Mouse (Mus musculus) heart, adult 8-10 months (tissue): Measurements from ENCODE around the gene Lsm5. TPM values are rescaled to one million over a fixed set of nuclear protein-coding genes. Genes with fewer than 3 reads are reported as not detected.

Experiments used
- DNase-seq: peaks from one replicate; pipeline ENCODE4 v3.0.0; 2022; ENCODE audit warnings: low spot score
- total RNA-seq, 4 experiments: library from RNA; stranded (reverse); gene quantifications; 2 replicates each; pipeline ENCODE4 v1.2.4; 2022

The Lsm5 gene
- 10 to 100 TPM in 2 of 4 experiments, 1 to 10 TPM in 2; 8.3 to 19.9 (median 12.9) TPM for total RNA-seq

DNA sequence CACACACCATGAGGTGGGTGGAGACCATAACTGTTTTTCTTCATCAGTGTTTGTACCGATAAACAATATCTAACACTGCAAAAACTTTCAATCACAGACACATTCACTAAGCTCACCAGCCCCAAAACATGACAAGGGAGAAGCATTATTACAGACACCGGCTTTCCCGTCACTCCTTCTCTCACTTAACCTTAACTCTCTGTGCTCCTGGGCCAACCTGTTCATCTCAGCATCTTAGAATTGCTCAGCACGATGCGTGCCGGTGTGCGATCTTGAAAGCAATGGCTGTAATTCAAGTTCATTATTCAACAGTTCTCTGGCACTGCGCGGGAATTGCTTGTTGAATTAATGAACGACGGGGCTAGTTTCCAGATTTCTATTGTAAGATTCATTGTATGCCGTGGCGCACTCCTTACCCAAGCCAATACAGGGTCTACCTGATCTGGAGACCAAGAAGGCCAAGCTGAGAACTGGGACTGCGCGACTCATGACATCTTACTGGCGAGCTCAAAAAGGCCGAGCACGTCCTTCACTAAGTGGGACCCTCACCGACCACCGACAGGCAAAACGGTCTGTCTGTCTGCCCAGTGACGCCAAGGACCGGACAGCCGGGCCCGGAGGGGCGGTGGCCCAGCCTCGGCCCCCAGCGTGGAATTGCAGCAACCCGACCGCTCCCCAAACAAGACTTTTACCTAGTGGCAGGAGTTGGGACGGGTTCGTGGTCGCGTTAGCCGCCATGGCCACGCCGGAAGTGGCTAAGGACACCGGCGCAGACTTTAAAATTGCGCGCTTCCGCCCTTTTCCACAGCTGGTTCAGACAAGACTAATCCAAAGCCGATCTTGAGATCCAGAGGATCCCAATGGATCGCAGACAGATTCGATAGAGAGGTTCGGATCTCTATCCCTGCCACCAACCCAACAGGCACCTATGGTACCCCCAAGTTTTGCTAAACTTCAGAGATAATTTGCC, at the start of gene Lsm5:
Gene Lsm5 (minus strand): TSS at position 780 of the 970 bp plus-strand sequence.
- peak; percentile 94 for DNase-seq

GRCm38 (mm10) chr6:56753719-56754118, 49.2 kb upstream of the Lsm5 start:
- no peak for DNase-seq

- DNase-seq = no peak
Measured at GRCm38 (mm10) chr6:56745950-56746543, 41.5 kb upstream of the Lsm5 start.

- no peak for DNase-seq
Measured at GRCm38 (mm10) chr6:56732545-56732944, 28.0 kb upstream of the Lsm5 start.

DNA sequence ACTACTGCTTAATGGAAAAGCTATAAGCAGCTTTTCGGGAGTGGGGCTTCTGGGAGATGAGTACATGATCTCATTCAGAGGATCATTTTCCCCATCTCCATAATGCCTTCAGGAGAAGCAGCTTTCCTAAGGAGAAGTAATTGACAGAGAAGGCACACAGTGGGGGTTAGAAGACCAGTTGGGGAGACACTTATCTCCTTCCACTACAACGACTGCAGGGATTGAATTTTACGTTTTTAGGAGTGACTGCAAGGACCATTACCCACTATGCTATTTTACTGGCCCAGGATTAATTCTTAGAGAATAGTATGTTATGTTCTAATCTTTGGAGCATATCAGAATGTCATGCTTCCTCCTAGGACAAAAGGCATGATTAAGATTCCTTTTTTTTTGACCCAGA, 16.4 kb upstream of the Lsm5 start:
- DNase-seq = no peak

DNA sequence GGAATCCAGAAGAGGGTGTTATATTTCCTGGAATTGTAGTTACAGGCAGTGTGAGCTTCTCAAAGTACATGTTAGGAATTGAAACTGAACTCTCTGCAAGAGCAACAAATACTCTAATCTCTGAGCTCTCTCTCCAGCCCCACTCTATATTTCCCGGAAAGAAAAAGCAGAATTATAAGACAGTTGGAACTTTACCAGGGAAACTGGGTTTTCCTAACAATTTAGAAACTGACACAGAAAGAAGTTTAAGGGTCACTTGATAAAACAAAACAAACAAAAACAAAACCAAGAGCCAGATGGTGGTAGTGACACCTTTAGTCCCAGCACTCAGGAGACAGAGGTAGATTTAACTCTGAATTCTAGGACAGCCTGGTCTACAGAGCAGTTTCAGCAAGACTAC, 14.6 kb upstream of the Lsm5 start:
- no peak for DNase-seq

DNA sequence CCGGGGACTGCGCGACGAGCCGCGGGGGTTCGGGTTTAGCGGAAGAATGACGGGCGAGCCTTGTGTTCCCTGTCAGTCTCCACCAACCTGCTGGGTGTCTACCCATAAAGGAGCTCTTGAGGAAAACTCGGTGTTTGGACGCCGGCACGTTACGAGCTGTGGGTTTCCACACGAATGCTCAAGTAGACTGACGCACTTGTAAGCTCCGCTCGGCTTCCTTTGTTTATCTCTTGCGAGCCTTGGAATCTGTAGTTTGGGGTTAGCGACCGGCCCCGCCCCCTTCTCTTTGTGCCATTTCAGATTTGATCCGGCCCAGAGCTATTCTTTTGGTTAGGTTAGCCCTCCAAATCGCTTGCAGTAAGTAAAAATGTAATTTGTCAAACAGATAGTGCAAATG, 10.8 kb upstream of the Lsm5 start:
- peak; percentile 16 for DNase-seq

GRCm38 (mm10) chr6:56714574-56715269, 10.2 kb upstream of the Lsm5 start, which contains the start of gene Avl9:
Avl9 (plus strand) TSS chr6:56714899.
- DNase-seq = peak; percentile 99

DNA sequence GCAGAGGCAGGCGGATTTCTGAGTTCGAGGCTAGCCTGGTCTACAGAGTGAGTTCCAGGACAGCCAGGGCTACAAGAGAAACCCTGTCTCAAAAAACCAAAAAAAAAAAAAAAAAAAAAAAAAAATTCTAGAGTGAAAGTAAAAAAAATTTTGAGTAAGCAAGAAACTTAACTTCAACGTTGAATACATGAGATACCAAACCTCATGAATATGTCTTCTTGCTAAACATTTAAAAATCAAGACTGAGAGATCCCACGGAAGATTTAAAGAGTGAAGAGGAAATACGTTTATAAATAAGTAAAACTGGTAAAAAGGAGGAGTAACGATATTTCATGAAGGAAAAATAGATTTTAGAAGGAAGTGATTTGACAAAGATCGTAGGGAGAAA, 9.7 kb upstream of the Lsm5 start:
- no peak for DNase-seq

DNA sequence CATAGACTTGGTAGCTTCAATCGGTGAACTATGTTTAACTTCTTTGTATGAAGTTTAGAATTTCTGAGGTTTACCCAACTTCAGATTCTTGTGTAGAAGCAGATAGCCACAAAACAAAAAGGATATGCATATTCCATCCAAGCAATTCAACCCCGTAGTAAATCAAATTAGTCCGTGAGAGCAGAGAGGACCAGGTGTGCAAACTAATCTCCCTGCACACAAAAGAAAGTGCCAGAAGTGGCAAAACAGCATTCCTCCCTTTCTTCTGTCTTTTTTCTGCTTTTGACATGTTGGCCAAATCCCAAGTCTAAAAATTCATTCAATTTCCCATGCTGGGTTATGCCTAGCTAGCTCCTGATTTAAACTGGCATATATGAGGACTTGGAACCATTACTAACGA, 12.1 kb downstream of the Lsm5 start:
- no peak for DNase-seq

DNA sequence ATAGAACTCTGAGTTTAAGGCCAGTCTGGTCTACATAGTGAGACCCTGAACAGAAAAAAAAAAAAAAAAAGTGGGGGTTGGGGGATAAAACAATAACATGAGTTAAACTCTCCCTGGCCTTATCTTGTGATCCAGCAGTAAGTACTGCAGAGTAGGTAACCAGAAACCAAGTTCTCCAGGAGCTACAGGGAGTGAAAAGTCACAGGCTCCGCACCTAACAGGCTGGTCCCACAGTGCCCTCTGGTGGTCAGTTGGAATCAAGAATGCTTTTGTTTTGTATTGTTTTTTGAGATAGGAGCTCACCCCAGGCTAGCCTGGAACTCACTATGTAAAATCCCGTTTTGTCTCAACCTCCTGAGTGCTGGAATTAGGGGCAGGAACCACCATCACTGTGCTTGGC, 13.3 kb downstream of the Lsm5 start:
- peak; percentile 61 for DNase-seq

DNA sequence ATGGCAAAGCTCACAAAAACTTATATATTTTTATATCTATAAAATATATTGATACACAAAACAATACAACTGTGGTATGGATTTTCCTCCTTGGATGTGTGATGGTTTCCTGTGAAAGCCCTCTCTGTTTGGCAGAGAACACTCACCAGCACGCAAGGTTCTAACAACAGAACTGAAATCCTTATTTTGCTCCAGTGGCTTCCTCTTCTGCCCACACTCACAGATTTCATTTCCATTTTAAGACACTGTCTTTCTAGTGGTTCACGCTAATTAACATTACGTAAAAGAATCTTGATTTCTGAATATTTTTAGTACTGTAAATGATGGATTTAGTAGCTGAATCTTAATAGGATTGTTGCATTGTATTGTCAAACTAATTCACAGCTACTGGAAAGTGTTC, 16.3 kb downstream of the Lsm5 start:
- DNase-seq = no peak

DNA sequence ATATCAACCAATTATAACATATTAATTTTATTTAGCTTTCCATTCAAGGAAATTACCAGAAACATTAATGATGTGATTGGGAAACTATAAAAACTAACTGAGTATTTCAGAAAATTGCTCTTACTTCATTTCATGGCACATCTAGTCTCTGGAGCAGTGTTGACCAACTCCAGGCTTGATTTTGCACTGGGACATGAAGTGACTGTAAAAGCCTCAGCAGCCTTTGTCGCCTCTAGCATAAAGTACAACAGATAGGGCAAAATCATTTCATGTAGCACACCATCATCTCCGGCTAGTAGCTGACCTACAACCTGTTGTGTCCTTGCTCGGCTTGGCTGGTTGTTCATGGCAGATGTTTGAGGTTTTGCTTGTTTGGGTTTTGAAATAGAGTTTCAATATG, 40.1 kb downstream of the Lsm5 start:
- DNase-seq = no peak

GRCm38 (mm10) chr6:56655393-56655792, 49.1 kb downstream of the Lsm5 start:
- no peak for DNase-seq

- DNase-seq = no peak
Measured at GRCm38 (mm10) chr6:56652121-56652592, 52.4 kb downstream of the Lsm5 start.

Other genes starting within 250 kb of the Lsm5 start
- 10 to 100 TPM; 72.2 to 86.9 (median 78.7) TPM for gene Pde1c, start 135.6 kb downstream of the Lsm5 start, total RNA-seq
- 1 to 10 TPM; 5.1 to 5.8 (median 5.4) TPM for gene Avl9, start 10.2 kb upstream of the Lsm5 start, total RNA-seq
- gene Kbtbd2, start 93.1 kb upstream of the Lsm5 start, total RNA-seq = 10 to 100 TPM; 23.4 to 36.2 (median 27.8) TPM
- 10 to 100 TPM; 86.6 to 95.2 (median 88.9) TPM for gene Fkbp9, start 127.3 kb upstream of the Lsm5 start, total RNA-seq
- 10 to 100 TPM; 71.9 to 85.2 (median 79.4) TPM for gene Nt5c3, start 219.2 kb upstream of the Lsm5 start, total RNA-seq
- gene Vmn1r4, start 219.3 kb upstream of the Lsm5 start, total RNA-seq = under 1 TPM in 1 of 4 experiments, not detected in 3; 0.22 TPM